Mouse (Mus musculus): ENCODE results near the gene Il18rap. TPM values are rescaled to one million over a fixed set of nuclear protein-coding genes. Genes with fewer than 3 reads are reported as not detected.
"Not testable (repeated sequence)": the region's sequence is repeated elsewhere in the genome, so short reads cannot be mapped to it uniquely, and the experiment has no call there.

The Il18rap gene
- polyA plus RNA-seq, 1 experiment = 4.6 TPM

DNA sequence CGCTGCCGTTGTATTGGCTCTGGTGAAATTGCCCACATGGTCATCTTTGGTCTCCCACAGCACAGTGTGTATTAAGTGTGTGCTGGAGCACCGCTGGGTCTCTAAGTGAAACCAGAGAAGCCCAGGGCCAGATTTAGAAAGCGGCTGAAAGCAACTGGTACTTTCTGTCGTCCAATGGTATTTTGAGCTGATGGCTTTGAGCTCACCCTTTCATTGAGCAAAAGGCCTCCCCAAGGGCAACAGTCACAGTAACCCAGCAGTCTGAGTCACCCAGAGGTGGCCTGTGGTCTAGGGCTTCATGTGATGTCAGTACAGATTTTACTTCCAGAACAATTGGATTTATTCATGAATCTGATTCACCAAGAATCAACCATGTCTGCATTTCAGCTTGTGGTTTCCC is 71.6 kb downstream of the Il18rap start:
- H3K4me1 ChIP-seq (ENCODE audit: control insufficient read depth, insufficient read depth, low read length) = no peaks in the 10 kb centered on the region
- H3K4me3 ChIP-seq (ENCODE audit: insufficient read depth, low read length) = no peak overlapping the region
- H3K27ac ChIP-seq (ENCODE audit: insufficient read depth, low read length) = no peak overlapping the region
- TF ChIP-seq POLR2A (IDR thresholded peaks at IDR 0.05; ENCODE audit: low read depth, low read length) (no peak), CTCF (IDR thresholded peaks at IDR 0.05; ENCODE audit: borderline replicate concordance, insufficient read depth, low read length) (no peak)

DNA sequence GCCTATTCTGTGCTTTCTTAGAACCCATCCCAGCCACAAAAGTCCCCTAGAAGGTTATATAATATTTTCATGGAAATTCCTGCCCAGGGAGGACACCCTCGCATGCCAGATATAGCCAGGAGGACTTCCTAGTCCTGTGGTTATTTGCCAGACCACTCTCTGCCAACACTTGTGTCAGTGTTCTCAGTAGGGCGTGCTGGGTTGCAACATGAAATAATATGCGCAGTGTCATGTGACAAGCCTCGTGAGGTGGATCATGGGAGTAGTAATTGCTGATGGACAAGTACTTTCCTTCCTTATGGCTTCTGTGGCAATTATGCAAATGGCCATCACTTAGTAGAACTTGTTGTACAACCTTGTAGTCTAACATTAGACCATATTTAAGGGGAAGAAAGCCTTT is 75.8 kb downstream of the Il18rap start:
- no peak for TF ChIP-seq POLR2A (IDR thresholded peaks at IDR 0.05; ENCODE audit: low read depth, low read length)
- no peak for TF ChIP-seq CTCF (IDR thresholded peaks at IDR 0.05; ENCODE audit: borderline replicate concordance, insufficient read depth, low read length)
- Histone ChIP-seq H3K27ac (ENCODE audit: insufficient read depth, low read length) (no peak overlapping the region), H3K4me1 (ENCODE audit: control insufficient read depth, insufficient read depth, low read length) (no peaks in the 10 kb centered on the region), H3K4me3 (ENCODE audit: insufficient read depth, low read length) (no peak overlapping the region)

DNA sequence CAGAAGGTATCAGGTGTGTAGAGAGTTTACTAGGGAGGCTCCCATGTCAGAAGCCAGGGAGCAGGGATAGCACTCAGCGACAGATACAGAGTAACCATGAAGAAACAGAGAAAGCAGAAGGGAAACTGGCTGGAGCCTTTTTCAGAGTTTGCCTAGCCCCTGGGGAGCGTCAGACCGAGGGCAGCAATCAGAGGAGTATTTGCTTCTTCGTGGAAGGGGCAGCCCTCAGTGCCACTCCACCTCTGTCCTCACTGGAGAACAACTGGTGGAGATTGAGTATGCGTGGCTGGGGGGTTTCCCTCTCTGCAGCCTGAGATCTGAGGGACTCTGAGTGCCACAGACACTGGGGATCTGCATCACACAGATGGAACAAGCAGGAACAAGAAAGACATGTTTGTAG is 82.7 kb downstream of the Il18rap start:
- H3K27ac ChIP-seq (ENCODE audit: insufficient read depth, low read length) = no peak overlapping the region
- TF ChIP-seq POLR2A (IDR thresholded peaks at IDR 0.05; ENCODE audit: low read depth, low read length) = no peak
- no peak for TF ChIP-seq CTCF (IDR thresholded peaks at IDR 0.05; ENCODE audit: borderline replicate concordance, insufficient read depth, low read length)
- H3K4me3 ChIP-seq (ENCODE audit: insufficient read depth, low read length) = no peak overlapping the region
- no peaks in the 10 kb centered on the region for H3K4me1 ChIP-seq (ENCODE audit: control insufficient read depth, insufficient read depth, low read length)

DNA sequence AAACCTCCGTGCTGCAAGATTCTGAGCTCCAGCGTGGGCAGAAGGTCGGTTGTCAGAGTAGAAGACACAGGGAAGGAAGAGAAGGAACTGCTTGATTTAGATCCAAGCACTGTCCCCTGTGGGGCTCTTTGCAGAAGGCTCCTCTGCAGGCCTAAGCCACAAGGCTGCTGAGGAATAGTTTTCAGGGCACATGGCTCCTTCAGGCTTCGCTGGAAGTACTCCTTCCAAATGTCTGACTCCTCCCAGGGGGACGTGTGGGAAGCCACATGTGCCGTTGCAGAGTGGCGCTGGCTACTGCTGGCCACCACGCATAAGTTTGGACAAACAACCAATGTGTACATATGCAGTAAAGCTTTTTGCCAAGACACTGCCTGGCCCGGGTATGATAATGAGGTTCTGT is 84.5 kb downstream of the Il18rap start:
- not testable (repeated sequence) for H3K27ac ChIP-seq (ENCODE audit: insufficient read depth, low read length); H3K4me1 ChIP-seq (ENCODE audit: control insufficient read depth, insufficient read depth, low read length); H3K4me3 ChIP-seq (ENCODE audit: insufficient read depth, low read length)

- TF ChIP-seq CTCF (IDR thresholded peaks at IDR 0.05; ENCODE audit: borderline replicate concordance, insufficient read depth, low read length) (no peak), POLR2A (IDR thresholded peaks at IDR 0.05; ENCODE audit: low read depth, low read length) (no peak)
- H3K27ac ChIP-seq (ENCODE audit: insufficient read depth, low read length) = no peak overlapping the region
- H3K4me1 ChIP-seq (ENCODE audit: control insufficient read depth, insufficient read depth, low read length) = no peaks in the 10 kb centered on the region
- H3K4me3 ChIP-seq (ENCODE audit: insufficient read depth, low read length) = no peak overlapping the region
Observed at GRCm38 (mm10) chr1:40600394-40601327, 85.5 kb downstream of the Il18rap start.

Other genes with a start within 250 kb of the Il18rap start
- gene Il1rl2, start 190.8 kb upstream of the Il18rap start, polyA plus RNA-seq (2011; ENCODE audit: insufficient read length, low read depth, missing spikeins) = 32.5 and 48.1 TPM in 2 replicates
- gene Il1rl1, start 85.8 kb upstream of the Il18rap start, polyA plus RNA-seq (2011; ENCODE audit: insufficient read length, low read depth, missing spikeins) = 413 and 663 TPM in 2 replicates
- not detected in 2 replicates for gene Il18r1, start 49.8 kb upstream of the Il18rap start, polyA plus RNA-seq (2011; ENCODE audit: insufficient read length, low read depth, missing spikeins)
- not detected in 2 replicates for gene Slc9a4, start 64.7 kb downstream of the Il18rap start, polyA plus RNA-seq (2011; ENCODE audit: insufficient read length, low read depth, missing spikeins)
- 0.11 TPM in 1 of 2 replicates, not detected in the other for gene Slc9a2, start 165.2 kb downstream of the Il18rap start, polyA plus RNA-seq (2011; ENCODE audit: insufficient read length, low read depth, missing spikeins)

All from embryonic fibroblast, embryonic 13.5 days (primary cell).